Mouse (Mus musculus) macrophage (primary cell): Measurements from ENCODE around the gene Tlr5. TPM values are rescaled to one million over a fixed set of nuclear protein-coding genes. Genes with fewer than 3 reads are reported as not detected.

Source experiments
- H3K27ac ChIP-seq: fragments of 350-480 bp; formaldehyde crosslinking; 2 replicates; pipeline ENCODE4 v1.9.0; 2021
- H3K36me3 ChIP-seq: fragments of 350-480 bp; formaldehyde crosslinking; 2 replicates; pipeline ENCODE4 v1.9.0; 2021; ENCODE audit errors: inconsistent target
- H3K4me3 ChIP-seq: fragments of 350-480 bp; formaldehyde crosslinking; 2 replicates; pipeline ENCODE4 v1.9.0; 2021; ENCODE audit errors: inconsistent target
- H3K79me2 ChIP-seq: fragments of 350-480 bp; formaldehyde crosslinking; 2 replicates; pipeline ENCODE4 v1.9.0; 2021; ENCODE audit errors: inconsistent target
- WGBS: methylation state at CpG from one replicate; pipeline ENCODE4 v1.1.7; 2026; ENCODE audit warnings: inconsistent platforms; ENCODE audit not compliant: missing documents; 5-methylcytosine and 5-hydroxymethylcytosine counted together
- polyA plus RNA-seq: library from polyadenylated mRNA; stranded (reverse); fragments of 250-400 nt; gene quantifications from 3 replicates; pipeline ENCODE4 v1.2.4, GENCODE M21; 2018; ENCODE audit warnings: inconsistent platforms

Tlr5 gene
- polyA plus RNA-seq, 1 experiment from 2014 or later = 2.0 TPM

- Histone ChIP-seq H3K79me2 (no peaks in the 10 kb centered on the region), H3K36me3 (no peaks in the 10 kb centered on the region), H3K27ac (no peak overlapping the region), H3K4me3 (no peak overlapping the region)
- 63% methylated on average over 9 of the region's 10 CpGs for WGBS
Observed at GRCm38 (mm10) chr1:182937486-182938120, 17.0 kb upstream of the Tlr5 start.

- Histone ChIP-seq H3K36me3 (no peaks in the 10 kb centered on the region), H3K79me2 (no peaks in the 10 kb centered on the region)
Observed at GRCm38 (mm10) chr1:182941921-182942320, 12.7 kb upstream of the Tlr5 start.

GRCm38 (mm10) chr1:182943911-182944310 lies 10.7 kb upstream of the Tlr5 start:
- no peak overlapping the region for H3K27ac ChIP-seq
- no peaks in the 10 kb centered on the region for H3K36me3 ChIP-seq
- no peaks in the 10 kb centered on the region for H3K79me2 ChIP-seq
- WGBS = 88% methylated on average over 3 of the region's 3 CpGs
- H3K4me3 ChIP-seq = no peak overlapping the region

More at GRCm38 (mm10) chr1:182941921-182942320, 12.7 kb upstream of the Tlr5 start:
- no peak overlapping the region for H3K4me3 ChIP-seq
- 100% methylated on average over 2 of the region's 2 CpGs for WGBS
- H3K27ac ChIP-seq = no peak overlapping the region

GRCm38 (mm10) chr1:182944638-182945037 lies 9.9 kb upstream of the Tlr5 start:
- no peaks in the 10 kb centered on the region for H3K79me2 ChIP-seq
- H3K27ac ChIP-seq = no peak overlapping the region
- WGBS = 29% methylated on average over 5 of the region's 5 CpGs
- H3K4me3 ChIP-seq = no peak overlapping the region
- no peaks in the 10 kb centered on the region for H3K36me3 ChIP-seq

- Histone ChIP-seq H3K27ac (no peak overlapping the region), H3K4me3 (no peak overlapping the region), H3K36me3 (no peaks in the 10 kb centered on the region), H3K79me2 (no peaks in the 10 kb centered on the region)
- 26% methylated on average over 6 of the region's 6 CpGs for WGBS
Observed at GRCm38 (mm10) chr1:182945561-182945960, 9.0 kb upstream of the Tlr5 start.

GRCm38 (mm10) chr1:182951298-182951697 lies 3.3 kb upstream of the Tlr5 start:
- no peak overlapping the region for H3K4me3 ChIP-seq
- H3K27ac ChIP-seq = no peak overlapping the region
- no peaks in the 10 kb centered on the region for H3K36me3 ChIP-seq
- no peaks in the 10 kb centered on the region for H3K79me2 ChIP-seq
- WGBS = 34% methylated on average over 9 of the region's 9 CpGs

- 16% methylated on average over 3 of the region's 3 CpGs for WGBS
- peak overlapping the region; percentile 76 for H3K27ac ChIP-seq
- no peak overlapping the region for H3K4me3 ChIP-seq
- H3K79me2 ChIP-seq = no peaks in the 10 kb centered on the region
- no peaks in the 10 kb centered on the region for H3K36me3 ChIP-seq
Observed at GRCm38 (mm10) chr1:182953165-182953564, 1.4 kb upstream of the Tlr5 start.

- Histone ChIP-seq H3K36me3 (no peaks in the 10 kb centered on the region), H3K79me2 (no peaks in the 10 kb centered on the region), H3K4me3 (no peak overlapping the region), H3K27ac (peak overlapping the region; percentile 76)
- WGBS = 20% methylated on average over 3 of the region's 4 CpGs
Observed at GRCm38 (mm10) chr1:182953667-182954066, 921 bp upstream of the Tlr5 start.

- Histone ChIP-seq H3K4me3 (peak overlapping the region; percentile 51), H3K79me2 (no peaks in the 10 kb centered on the region), H3K27ac (peak overlapping the region; percentile 76), H3K36me3 (no peaks in the 10 kb centered on the region)
- WGBS = 19% methylated on average over 15 of the region's 15 CpGs
Observed at GRCm38 (mm10) chr1:182955047-182955620, 546 bp downstream of the Tlr5 start.

GRCm38 (mm10) chr1:182956186-182956960 lies 1.8 kb downstream of the Tlr5 start:
- WGBS = 95% methylated on average over 12 of the region's 12 CpGs
- H3K27ac ChIP-seq = no peak overlapping the region

GRCm38 (mm10) chr1:182957001-182957757 lies 2.6 kb downstream of the Tlr5 start:
- no peak overlapping the region for H3K27ac ChIP-seq
- no peaks in the 10 kb centered on the region for H3K79me2 ChIP-seq
- WGBS = 93% methylated on average over 16 of the region's 16 CpGs
- no peak overlapping the region for H3K4me3 ChIP-seq
- H3K36me3 ChIP-seq = no peaks in the 10 kb centered on the region

More at GRCm38 (mm10) chr1:182956186-182956960, 1.8 kb downstream of the Tlr5 start:
- Histone ChIP-seq H3K4me3 (no peak overlapping the region), H3K79me2 (no peaks in the 10 kb centered on the region), H3K36me3 (no peaks in the 10 kb centered on the region)

GRCm38 (mm10) chr1:182957826-182958544 lies 3.4 kb downstream of the Tlr5 start:
- no peak overlapping the region for H3K27ac ChIP-seq
- 96% methylated on average over 11 of the region's 13 CpGs for WGBS
- H3K79me2 ChIP-seq = no peaks in the 10 kb centered on the region
- H3K4me3 ChIP-seq = no peak overlapping the region
- no peaks in the 10 kb centered on the region for H3K36me3 ChIP-seq

- 98% methylated on average over 3 of the region's 3 CpGs for WGBS
- Histone ChIP-seq H3K4me3 (no peak overlapping the region), H3K79me2 (no peaks in the 10 kb centered on the region), H3K36me3 (no peaks in the 10 kb centered on the region), H3K27ac (no peak overlapping the region)
Observed at GRCm38 (mm10) chr1:182958824-182959223, 4.2 kb downstream of the Tlr5 start.

GRCm38 (mm10) chr1:182959251-182959691 lies 4.7 kb downstream of the Tlr5 start:
- Histone ChIP-seq H3K4me3 (peak overlapping the region; percentile 41), H3K27ac (0 out of 2 replicates have a peak overlapping the region, but pooled peaks have one; percentile 19), H3K79me2 (no peaks in the 10 kb centered on the region), H3K36me3 (no peaks in the 10 kb centered on the region)
- 22% methylated on average over 17 of the region's 17 CpGs for WGBS
